Mouse (Mus musculus) gastrocnemius, adult 2 months (tissue): Measurements from ENCODE around the gene Wdr18. TPM values are rescaled to one million over a fixed set of nuclear protein-coding genes. Genes with fewer than 3 reads are reported as not detected.
"Not testable (repeated sequence)": the region's sequence is repeated elsewhere in the genome, so short reads cannot be mapped to it uniquely, and the experiment has no call there.

Experiments
- DNase-seq: peaks from one replicate; pipeline ENCODE4 v3.0.0; 2022
- H3K27ac ChIP-seq: fragments of 200-600 bp; 2 replicates; pipeline ENCODE4 v1.8.1; 2022; ENCODE audit warnings: mild to moderate bottlenecking
- H3K4me3 ChIP-seq: fragments of 200-600 bp; 2 replicates; pipeline ENCODE4 v1.8.1; 2022; ENCODE audit warnings: mild to moderate bottlenecking, moderate library complexity
- CTCF ChIP-seq: fragments of 200-600 bp; IDR thresholded peaks from 2 replicates; pipeline ENCODE4 v1.8.1; 2022; ENCODE audit warnings: antibody characterized with exemption, mild to moderate bottlenecking, moderate library complexity
- intact Hi-C: fragments of 180-260 bp; cut with DNase I; formaldehyde crosslinking; loops from one replicate; pipeline ENCODE4 v1.15.1; 2025
- total RNA-seq, 2 experiments: library from RNA; stranded (reverse); gene quantifications; 2 replicates each; pipeline ENCODE4 v1.2.3; 2021

The Wdr18 gene
- total RNA-seq, 2 experiments from 2014 or later: 19.7 to 22.0 TPM

DNA sequence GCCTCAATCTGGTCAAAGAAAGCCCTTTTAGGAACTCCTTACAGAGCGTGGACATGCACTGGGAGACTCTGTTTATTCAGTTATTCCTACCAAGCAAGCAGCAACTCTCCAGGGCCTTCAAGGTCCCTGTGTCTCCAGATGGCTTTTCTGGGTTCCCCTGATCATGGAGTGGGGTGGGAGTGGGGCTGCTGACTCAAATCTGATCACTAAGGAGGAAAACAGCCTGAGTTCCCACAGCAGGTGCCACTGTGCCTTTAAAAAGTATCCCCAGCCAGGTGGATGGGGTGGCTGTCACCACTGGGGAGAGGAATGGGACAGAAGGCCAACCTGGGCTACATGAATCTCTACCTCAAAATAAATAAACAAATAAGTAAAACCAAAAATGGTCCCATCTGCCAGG lies 17.0 kb upstream of the Wdr18 start:
- DNase-seq: no peak
- intact Hi-C loops: no loop called here
- Histone ChIP-seq H3K27ac (no peak overlapping the region), H3K4me3 (no peak overlapping the region)
- TF ChIP-seq CTCF: no peak

- H3K4me3 ChIP-seq: no peak overlapping the region
- intact Hi-C loops: no loop called here
- DNase-seq: no peak
- H3K27ac ChIP-seq: no peak overlapping the region
- TF ChIP-seq CTCF: no peak
These were observed 16.5 kb upstream of the Wdr18 start for GRCm38 (mm10) chr10:79943471-79943901.

DNA sequence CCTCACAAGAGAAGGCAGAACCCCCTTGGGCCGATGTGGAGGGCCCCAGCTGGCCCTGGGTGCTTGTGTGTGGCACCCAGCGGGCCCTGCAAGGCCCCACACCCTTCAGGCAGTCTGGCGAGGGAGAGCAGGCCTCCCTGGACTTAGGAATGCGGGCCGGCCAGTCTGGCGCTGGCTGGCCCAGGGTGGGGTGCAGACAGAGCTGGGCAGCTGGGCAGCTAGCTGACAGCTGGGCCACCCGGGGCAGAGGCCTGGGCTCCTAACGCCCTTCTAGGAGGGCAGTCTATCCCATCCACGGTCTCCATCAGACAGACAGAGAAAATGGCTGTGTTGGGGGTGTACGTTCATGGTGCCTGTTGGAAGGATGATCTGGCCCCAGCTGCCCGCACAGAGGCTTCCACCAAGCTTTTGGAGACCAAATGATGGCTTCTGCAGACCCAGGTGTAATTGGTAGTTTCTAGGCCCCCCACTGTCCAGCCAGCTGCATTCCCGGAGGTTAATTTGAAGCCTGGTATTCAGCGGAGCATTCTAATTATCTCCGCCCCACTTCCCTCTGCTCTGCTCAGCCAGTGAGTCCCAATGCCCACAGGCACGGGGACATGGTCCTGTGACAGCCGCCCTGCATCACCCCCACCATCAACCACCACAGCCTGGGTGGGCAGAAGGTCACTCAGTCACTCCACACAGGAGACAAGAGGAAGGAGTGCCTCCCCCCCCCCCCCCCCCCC lies 14.3 kb upstream of the Wdr18 start:
- no peak for TF ChIP-seq CTCF
- intact Hi-C loops: no loop called here
- Histone ChIP-seq H3K4me3 (no peak overlapping the region), H3K27ac (no peak overlapping the region)
- no peak for DNase-seq

DNA sequence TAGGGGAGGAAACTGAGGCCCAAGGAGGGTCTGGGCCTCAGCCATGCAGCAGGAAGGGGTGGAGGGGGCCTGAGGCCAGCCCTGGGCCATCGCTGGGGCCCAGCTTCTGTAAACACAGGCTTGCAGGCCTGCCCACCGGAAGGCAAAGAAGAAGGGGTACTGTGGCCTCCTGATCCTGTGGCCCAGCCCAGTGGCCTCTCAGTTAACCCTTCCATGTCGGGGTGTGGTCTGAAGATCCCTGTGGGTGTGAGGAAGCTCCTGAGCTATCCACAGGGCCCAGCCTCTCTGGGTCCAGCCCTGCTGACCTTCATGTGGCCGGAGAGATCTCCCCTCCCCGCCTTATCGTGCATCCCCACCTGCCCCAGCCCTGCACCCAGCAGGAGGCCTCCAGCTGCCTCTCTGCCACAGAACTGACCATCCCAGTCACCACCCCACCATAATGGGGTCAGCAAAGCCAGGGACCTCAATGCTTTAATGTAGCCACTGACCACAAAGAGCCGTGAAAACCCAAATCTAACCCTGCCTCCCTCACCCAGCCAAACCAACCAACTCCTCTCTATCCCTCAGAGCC lies 13.1 kb upstream of the Wdr18 start:
- DNase-seq: no peak
- intact Hi-C loops: no loop called here
- Histone ChIP-seq H3K27ac (no peak overlapping the region), H3K4me3 (no peak overlapping the region)
- no peak for TF ChIP-seq CTCF

GRCm38 (mm10) chr10:79947502-79947901 lies 12.4 kb upstream of the Wdr18 start:
- intact Hi-C loops: no loop called here
- no peak for DNase-seq
- Histone ChIP-seq H3K27ac (no peak overlapping the region), H3K4me3 (no peak overlapping the region)
- TF ChIP-seq CTCF: no peak

GRCm38 (mm10) chr10:79949873-79950272 lies 10.1 kb upstream of the Wdr18 start:
- intact Hi-C loops: no loop called here
- Histone ChIP-seq H3K4me3 (no peak overlapping the region), H3K27ac (no peak overlapping the region)
- no peak for DNase-seq
- no peak for TF ChIP-seq CTCF

DNA sequence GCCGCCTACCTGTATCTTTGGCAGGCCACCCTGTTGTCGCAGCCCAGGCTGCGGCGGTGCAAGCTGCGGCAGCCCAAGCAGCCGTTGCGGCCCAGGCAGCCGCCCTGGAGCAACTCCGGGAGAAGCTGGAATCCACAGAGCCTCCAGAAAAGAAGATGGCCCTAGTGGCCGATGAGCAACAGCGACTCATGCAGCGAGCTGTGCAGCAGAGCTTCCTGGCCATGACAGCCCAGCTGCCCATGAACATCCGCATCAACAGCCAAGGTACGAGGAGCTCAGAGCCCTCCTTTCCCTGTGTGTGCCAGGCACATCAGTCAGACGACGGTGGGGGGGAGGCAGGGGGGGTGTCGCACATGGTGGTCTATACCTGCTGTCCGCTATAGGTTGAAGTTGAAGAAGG lies 9.3 kb upstream of the Wdr18 start:
- intact Hi-C loops: no loop called here
- Histone ChIP-seq H3K4me3 (no peak overlapping the region), H3K27ac (no peak overlapping the region)
- TF ChIP-seq CTCF: no peak
- DNase-seq: no peak

GRCm38 (mm10) chr10:79953946-79954345 lies 6.0 kb upstream of the Wdr18 start:
- Histone ChIP-seq H3K4me3 (no peak overlapping the region), H3K27ac (no peak overlapping the region)
- TF ChIP-seq CTCF: peak; percentile 71
- intact Hi-C loops: loop anchor here (2.0 kb wide), 1 partner anchor 17 kb away; no protein-coding TSS in a partner anchor
- DNase-seq: peak; percentile 57

- intact Hi-C loops: loop anchor here (5.0 kb wide), 1 partner anchor 118 kb away; no protein-coding TSS in a partner anchor
- TF ChIP-seq CTCF: no peak
- H3K4me3 ChIP-seq: no peak overlapping the region
- DNase-seq: no peak
- no peak overlapping the region for H3K27ac ChIP-seq
These were observed 4.3 kb upstream of the Wdr18 start for GRCm38 (mm10) chr10:79955691-79956090.

DNA sequence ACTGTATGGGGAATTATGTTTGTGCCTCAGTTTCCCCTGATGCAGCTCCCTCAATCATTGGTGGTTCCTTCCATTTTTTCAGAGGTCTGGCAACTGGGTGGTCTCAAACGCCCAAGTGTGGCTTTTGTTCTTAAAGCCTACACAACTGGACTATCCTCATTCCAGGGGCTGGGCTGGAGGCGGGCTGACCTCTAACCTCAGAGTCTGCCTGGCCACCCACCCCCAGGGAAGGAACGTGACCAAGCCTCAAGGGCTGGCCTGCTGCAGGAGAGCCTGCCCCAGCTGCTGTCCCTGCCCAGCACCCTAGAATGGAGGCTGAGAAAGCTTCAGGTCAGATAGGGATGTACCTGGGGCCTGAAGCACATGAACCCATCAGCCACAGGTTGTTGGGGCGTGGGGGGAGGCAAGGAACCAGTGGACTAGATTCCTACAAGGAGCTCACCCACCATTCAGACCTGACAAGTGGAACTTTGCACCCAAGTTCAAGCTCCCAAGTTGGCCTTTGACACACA lies 3.3 kb upstream of the Wdr18 start:
- H3K4me3 ChIP-seq: no peak overlapping the region
- DNase-seq: no peak

GRCm38 (mm10) chr10:79958140-79958816 lies 1.7 kb upstream of the Wdr18 start:
- TF ChIP-seq CTCF: peak; percentile 99
- peak overlapping the region; percentile 74 for H3K27ac ChIP-seq
- DNase-seq: peak; percentile 85
- peak overlapping the region; percentile 58 for H3K4me3 ChIP-seq
- intact Hi-C loops: loop anchor here (1.0 to 5.0 kb wide), 3 partner anchors 33 to 121 kb away; no protein-coding TSS in a partner anchor

More for the DNA sequence above, 3.3 kb upstream of the Wdr18 start:
- no peak for TF ChIP-seq CTCF
- H3K27ac ChIP-seq: no peak overlapping the region
- intact Hi-C loops: loop anchor here (5.0 kb wide), 1 partner anchor 119 kb away; no protein-coding TSS in a partner anchor

DNA sequence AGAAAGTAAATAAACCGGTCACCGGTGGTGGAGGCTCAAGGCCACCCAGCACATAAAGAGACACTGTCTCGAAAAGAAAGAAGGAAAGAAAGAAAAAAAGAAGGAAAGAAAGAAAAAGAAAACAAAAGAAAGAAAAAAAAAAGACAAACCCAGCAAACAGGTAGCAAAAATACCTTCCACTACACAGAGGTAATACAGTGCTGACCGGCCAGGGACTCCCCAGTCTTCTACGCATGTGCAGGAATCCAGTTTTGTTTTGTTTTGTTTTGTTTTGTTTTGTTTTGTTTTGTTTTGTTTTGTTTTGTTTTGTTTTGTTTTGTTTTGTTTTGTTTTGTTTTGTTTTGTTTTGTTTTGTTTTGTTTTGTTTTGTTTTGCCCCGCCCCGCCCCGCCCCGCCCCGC lies 540 bp upstream of the Wdr18 start:
- H3K27ac ChIP-seq: peak overlapping the region; percentile 90
- not testable (repeated sequence) for DNase-seq
- intact Hi-C loops: loop anchor here (2.0 to 5.0 kb wide), 2 partner anchors 67 to 122 kb away; no protein-coding TSS in a partner anchor
- H3K4me3 ChIP-seq: peak overlapping the region; percentile 93

- TF ChIP-seq CTCF: no peak
- intact Hi-C loops: loop anchor here (1.0 kb wide), 1 partner anchor 21 kb away; no protein-coding TSS in a partner anchor
- peak overlapping the region; percentile 93 for H3K4me3 ChIP-seq
- no peak for DNase-seq
- peak overlapping the region; percentile 90; the same call in 1 of the 2 replicates for H3K27ac ChIP-seq
These were observed 831 bp downstream of the Wdr18 start for GRCm38 (mm10) chr10:79960671-79961294.
